Mouse (Mus musculus): ENCODE results near the gene Plcb4.

GRCm38 (mm10) chr2:135993314-135993713 lies 334.5 kb downstream of the Plcb4 start:
- 0 out of 2 replicates have a peak, but pooled peaks have one; percentile 59 for TF ChIP-seq ZC3H11A (IDR thresholded peaks at IDR 0.05; ENCODE audit: borderline replicate concordance, low read depth, low read length)
- TF ChIP-seq ZNF384 (IDR thresholded peaks at IDR 0.05; ENCODE audit: low read depth, low read length), result no peak
- TF ChIP-seq CHD2 (IDR thresholded peaks at IDR 0.05; ENCODE audit: low read depth, low read length), result no peak
- TF ChIP-seq HCFC1 (IDR thresholded peaks at IDR 0.05; ENCODE audit: borderline replicate concordance, insufficient read depth, low read length), result no peak
